Mouse (Mus musculus) cerebellum, postnatal 25 days (tissue): ENCODE measurements around the gene Lactbl1.

Experiments used
- DNase-seq, 2 experiments: peaks; one replicate each; pipeline ENCODE4 v3.0.0; 2021; ENCODE audit warnings: mixed read lengths in 2 of 2

Gene Lactbl1

DNA sequence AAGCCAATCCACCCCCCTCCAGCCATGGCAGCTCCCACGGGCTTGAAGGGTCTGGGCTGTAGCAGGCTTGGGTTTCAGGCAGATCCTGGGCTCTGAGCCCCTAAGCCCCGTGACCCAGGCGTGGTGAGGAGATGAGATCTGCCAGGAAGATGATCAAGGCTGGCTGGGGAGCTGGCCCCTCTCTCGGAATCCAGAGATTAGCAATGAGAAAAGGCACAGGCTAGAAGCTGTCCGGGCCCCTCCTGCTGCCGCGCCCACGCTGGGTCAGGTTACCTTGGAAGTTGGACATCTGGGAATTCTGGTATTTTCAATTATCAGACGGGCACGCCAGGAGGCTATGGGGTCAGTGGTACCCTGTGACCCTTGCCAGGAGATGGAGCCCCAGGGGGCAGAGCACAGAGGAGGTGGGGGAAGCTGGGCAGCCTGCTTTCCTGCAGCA is 63.0 kb downstream of the Lactbl1 start:
- no peak for DNase-seq

DNA sequence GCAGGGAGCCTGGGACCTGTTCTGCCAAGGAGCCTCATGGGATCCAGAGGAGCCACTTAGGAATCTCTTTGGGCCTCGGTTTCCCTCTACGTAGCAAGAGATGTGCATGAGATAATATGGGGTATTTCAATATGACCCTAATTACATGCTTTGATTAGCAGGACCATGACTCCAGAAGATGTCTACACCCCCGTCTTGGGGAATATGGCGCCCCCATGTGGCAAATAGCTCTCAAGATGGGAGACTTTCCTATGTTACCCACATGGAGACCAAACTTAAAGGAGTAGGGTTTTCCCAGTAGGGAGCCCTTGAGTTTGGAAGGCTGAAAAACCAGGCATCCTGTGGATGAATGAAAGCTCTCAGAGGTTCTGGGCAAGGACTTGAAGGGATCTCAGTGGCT is 65.7 kb downstream of the Lactbl1 start:
- DNase-seq = no peak
